Mouse (Mus musculus) A20 (cell line): ENCODE results near the gene Tmem106b.
A peak's percentile ranks its signal among the peaks of the same experiment; 100 is the strongest.

Source experiments
- DNase-seq: peaks from one replicate; pipeline ENCODE4 v3.0.0-alpha.2; 2011; ENCODE audit warnings: low read depth, low spot score

Gene Tmem106b

DNA sequence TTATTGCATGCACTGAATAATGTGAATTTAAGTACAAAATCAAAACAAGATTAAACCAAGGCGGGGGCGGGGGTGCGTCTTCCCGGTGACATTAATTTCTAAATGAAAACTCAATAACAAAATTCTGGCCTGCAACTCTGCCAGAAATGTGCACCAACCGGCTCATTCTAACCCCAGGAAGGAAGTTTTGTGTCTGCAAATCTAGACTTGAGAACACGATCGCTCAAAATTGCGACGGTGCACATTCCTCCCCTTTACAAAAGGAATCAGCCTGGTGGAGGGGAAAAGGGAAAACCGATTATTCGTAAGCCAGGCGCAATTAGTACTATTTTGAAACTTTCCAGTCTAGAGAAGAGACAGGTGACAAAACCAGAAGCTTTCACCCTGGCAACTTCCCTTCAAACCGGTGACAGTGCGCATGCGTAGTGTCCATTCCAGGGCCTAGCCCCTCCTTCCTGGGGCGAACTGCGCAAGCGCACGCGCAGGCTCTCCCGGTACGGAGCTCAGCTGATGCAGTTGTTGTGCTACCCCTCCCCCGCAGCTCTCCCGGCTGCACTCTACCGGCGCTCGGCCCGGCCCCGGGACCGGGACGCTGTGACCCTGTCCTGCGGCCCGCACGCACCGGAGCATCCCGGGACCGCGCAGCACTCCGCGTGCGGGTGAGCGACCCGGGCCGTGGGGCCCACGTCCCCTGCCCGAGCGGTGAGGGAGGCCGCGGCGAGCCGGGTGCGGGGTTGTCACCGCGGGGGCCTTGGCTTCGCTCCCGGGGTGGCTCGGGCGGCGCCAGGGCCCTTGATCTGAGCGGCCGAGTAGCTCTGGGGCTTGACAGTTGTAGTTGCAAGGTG lies at the start of gene Tmem106b:
Gene Tmem106b (plus strand): TSS at position 458 of the 845 bp plus-strand sequence.
- peak; percentile 96 for DNase-seq

DNA sequence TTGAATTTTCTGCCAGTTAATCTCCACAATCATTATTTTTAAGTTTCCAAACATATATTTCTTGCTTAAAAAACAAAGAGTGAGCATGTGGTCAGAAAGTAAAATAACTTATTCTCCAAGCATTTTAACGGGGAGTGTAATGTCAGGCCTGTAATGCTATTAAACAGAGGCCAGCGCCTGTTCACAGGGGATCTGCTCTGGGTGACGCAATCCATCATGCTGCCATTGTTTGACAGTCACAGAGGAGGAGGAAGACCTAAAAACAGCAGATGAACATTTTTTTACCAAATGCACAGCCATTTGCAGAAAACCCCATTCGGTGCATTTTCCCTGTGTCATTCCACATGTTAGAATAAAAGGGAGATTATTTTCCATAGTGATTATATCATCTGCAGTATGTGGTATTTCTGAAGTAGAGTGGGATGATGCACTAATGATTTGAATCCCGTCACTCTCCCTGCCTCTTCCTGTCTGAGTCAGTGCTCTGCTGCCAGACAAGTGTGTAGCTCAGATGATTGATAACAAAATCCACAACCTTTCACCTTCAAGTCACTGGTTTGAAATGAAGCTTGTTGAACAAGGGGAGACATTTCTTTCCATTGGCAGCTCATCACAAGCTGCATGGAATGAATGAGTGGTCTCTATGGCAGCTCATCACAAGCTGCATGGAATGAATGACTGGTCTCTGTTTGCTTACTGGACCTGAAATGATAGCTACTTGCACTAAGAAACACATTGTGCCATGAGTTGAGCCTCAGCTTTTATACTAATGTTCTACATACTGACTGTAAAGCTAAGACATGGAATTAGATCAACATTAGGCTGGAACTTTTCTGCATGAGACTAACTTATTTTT lies 48.1 kb upstream of the Tmem106b start:
- DNase-seq: no peak

DNA sequence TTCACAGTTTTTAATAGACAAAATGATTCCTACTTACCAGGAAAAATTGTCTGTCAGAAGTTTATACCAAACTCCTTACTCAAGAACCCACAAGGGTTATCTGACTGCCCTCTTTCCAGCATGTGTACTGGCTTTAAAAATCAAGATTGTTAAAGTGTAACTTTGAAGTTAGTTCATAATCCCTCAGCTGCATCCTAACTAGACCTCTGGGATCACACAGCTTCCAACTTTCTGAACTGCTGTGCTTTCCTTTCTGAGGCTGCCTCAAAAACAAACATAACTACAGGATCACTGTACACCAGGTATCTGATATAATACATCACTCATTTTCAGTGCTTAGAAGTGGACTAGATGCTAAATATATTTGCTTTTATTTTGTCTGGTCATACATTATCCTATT lies 39.0 kb upstream of the Tmem106b start:
- DNase-seq: no peak

DNA sequence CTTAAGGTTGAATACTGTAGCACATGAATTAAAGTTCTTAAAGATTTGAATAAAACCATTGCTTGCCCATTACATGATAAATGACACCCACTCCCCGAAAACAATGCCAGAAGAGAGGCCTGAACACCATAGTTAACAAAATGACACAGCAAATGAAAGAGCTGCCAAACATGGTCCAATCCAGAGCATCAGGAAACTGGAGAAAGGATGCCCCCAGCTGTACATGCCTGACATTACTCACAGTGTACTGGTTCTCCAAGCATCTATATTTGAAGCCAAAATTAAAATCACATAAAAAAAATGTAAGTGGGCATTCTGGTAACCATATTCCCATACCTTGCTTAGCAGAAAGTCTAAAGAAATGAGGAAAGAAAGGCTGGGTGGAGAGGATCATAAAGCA lies 38.6 kb upstream of the Tmem106b start:
- DNase-seq: no peak

DNA sequence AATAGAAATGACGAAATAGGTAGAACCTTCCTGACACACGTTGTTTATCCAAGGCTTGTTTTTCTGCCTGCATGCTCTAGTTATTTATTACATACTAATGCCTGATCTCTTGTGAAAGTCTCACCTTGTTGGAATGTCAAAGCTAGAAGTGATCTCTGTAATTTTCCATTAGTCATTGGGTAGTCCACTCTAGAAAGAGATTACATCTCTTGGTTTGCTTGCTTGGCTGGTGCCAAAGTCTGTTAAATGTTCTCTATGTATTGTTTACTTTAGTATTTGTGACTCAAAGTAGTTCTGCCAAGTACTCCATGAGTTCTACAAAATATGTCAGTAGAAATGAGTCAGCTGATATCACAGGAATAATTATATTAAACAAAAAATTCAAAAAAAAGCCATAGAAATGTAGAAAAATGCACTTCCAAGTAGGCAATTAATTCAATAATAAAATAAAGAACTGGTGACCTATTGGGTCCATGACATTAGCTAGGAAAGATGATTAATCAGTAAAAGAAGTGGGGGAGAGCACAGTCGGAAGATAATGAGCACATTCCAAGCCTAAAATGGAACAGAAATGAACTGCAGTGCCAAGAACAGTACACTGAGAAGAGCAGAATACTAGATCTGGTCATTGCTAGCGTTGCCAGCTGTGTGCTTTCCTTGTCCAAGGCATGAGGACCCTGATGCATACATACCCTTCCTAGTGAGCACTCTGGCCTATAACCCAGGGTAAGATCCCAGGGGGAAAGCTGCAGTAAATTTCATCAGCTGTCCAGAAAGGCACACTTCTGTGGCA lies 17.0 kb upstream of the Tmem106b start:
- DNase-seq: no peak

DNA sequence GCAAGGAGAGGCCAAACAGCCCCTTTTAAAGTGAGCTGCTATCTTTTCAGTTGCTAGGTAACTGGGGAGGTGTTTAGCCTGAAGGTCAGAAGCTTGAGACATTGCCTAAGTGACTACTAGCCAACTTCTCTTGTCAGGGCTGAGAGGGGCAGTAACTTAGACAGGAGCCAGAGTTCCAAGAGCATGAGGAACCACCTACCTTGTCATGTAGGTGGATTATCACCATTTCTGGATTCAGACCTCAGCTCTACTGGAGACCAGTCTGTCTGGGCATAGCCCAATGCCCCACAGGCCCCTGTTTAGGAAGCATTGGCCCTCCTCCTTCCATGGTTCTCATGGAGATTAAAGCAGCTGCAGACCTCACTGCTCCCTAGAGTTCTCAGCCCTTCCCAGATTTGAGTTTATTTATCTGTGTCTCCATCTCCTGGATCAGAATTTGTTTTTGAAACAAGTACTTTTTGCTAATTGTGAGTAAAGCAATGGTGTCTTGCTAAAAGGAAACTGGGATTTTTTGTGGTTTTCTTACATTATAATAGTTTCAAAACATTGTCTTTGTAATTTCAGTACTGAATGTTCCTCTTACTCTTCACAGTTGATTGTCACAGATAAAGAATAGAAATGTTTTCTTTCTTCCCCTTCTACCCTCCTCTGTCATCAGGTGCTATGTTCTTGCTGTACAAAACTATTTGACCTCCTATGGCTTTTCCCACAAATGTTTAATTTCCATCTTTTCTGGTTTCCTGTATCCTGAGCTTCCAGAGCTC lies 8.1 kb upstream of the Tmem106b start:
- peak; percentile 14 for DNase-seq

DNA sequence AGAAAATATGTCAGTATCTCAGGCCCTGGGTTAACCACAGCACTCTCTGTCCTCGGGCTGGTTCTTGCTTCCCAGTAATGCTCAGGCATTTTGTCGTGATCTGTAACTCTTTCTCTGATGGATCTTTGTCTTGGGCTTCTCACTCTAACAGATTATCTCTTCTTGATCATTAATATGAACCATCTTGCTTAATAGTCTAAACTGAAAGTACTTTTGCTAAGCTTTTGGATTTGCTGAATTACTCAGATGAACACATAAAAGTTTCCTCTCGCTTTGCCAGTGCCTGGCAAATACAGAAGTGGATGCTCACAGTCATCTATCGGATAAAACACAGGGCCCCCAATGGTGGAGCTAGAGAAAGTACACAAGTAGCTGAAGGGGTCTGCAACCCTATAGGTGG lies 7.5 kb upstream of the Tmem106b start:
- DNase-seq: no peak

DNA sequence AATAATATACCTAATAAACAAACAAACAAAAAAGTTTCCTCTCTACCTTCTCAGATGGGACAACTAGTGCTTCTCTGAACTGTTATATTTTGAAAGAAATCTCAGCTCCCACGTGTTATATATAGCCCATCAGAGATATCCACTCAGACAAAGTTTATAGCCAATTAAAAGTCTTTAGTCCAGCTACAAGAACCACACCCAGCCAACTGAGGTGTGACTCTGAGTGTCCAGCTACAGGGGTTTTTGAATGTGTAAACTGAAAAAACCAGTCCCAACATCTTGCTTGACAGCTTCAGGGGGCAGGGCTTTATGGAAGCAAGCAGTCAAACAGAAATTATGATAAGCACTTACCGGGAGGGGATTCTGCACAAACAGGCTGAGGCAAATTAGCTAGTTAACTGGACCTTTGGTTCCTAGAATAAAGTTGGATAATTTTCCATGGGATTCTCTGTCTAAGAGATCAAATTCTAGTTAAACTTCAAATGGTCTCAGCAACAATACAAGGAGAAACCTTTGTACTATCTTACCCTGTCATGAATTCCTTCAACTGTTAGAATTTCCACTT lies 6.8 kb upstream of the Tmem106b start:
- no peak for DNase-seq

DNA sequence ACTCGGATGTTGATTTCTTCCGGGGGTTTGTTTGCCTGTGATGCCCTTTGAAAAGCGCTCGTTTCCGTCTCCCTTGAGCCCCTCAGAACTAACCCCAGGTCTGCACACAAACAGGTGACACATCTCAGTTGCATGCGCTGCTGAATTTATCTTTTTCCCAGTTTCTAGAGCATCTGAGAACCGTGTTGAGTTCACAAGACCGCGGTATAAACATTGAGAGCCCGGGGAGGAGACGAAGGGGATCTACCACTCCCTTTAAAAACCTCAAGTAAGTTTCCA lies 527 bp downstream of the Tmem106b start:
- DNase-seq: no peak

DNA sequence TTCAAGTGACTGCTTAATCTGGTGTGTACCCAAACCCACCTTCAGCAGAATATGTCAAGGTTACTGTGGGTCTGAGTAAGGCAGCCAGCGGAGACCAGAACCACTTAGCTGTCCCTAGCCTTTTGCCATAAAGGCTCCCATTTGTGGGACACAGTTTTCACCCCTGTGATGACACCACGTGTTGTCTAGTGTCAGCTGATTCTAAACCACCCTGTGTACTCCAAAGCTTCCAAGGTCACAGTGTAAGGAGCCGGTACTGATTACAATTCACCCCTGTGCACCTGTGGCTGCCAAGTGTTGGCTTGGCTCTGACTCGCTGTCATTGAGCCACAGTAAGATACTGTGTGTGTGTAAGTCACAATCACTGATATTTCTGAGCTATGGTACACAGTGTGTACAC lies 926 bp downstream of the Tmem106b start:
- DNase-seq: peak; percentile 46

DNA sequence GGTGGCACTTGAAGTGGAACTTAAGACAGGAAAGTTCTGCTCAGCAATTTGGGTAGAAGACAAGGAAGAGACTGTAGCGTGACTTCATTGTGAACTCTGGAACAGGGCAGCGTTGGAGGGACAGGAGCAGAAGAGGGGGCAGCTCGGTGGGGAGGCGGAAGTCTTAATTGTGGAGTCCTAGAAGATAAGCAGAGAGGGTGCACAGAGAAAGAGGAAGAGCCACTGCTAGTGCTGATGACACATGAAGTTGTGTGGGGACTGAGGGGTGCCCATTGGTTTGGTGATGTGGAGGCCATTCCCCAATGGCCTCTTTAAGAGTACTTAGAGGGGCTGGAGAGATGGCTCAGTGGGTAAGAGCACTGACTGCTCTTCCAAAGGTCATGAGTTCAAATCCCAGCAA lies 3.5 kb downstream of the Tmem106b start:
- no peak for DNase-seq

DNA sequence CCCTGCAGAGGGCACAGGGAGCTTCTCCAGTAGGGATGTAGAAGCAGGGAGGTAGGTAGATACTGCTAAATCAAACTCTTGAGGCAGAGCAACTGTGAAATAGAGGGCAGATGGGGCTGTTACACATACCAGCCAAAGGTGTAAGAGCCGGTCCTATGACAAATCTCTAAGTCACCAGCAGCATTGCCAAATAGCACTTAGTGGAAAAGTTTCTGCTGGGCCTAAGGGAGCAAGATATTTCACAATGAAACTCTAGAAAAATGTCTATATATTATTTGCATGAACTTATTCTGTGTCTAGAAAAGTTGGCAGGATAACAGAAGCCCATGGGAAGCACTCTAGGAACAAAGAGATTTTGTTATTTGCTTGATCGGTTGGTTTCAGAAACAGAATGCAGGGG lies 4.3 kb downstream of the Tmem106b start:
- DNase-seq: no peak

DNA sequence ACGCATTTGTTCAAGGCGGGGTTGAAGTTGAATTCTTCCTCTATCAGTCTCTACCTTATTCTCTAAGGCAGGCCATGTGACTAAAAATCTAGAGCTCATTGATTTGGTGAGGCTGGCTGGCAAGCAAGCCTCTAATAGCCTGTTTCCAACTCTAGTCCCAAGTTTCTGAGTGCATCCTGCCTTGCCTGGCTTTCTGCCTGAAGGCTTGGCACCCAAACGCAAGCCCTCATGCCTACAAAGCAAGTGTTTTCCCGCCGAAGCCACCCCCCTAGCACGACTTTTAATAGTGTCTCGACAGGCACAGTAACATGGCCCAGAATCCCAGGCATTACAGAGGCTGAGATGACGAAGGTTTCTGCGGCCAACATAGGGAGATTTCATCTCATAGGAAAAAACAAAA lies 13.3 kb downstream of the Tmem106b start:
- DNase-seq: no peak

DNA sequence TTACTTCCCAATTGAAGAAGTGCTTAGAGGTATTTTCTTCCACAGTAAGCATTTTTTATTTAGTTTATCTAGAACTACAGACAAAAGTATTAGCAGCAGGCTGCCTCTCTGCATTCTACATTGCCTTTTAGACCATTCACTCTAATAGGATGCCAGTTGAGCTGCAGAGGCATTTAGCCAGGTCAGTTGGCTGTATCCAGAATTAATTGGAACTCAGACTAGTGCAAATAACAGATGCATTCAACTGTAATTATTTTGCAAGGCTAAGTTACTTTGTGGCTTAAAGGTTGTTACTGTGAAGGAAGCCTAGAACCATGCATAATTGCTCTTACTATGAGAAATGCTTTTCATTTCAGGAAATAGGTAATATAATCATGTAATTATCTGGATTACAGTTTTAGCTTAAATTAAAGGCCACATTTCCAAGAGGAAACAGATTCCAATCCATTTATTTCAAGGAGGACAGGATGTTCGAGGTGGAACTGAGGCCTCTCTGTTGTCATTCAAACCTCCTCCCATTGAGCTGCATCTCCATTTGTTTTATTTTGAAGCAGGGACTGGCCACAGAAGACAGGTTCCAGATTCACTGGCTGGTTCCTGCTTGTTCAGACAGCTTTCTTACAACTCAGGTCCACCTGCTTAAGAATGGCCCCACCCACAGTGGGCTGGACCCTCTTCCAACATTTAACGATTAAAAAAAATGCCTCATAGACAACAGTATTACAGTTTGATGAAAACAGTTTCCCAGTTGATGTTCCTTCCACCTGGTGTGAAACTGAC lies 27.3 kb downstream of the Tmem106b start:
- no peak for DNase-seq

DNA sequence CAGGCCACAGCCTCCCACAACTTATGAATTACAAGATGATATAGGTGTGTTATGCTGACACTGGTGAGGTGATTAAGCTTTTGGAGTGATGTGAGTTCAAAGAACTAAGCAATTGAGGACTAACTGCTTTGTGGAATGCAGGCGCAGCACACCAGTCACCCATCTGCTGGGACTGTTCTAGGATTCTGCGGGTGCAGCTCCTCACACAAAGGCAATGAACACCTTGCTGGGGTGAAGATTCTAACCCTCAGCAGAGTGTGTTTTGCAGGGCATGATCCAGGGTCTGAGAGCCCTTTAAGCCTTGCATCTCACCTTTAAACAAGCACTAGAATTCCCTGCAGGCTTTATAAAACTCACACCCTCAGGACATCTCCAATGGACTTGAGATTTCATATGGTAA lies 30.6 kb downstream of the Tmem106b start:
- DNase-seq: no peak

DNA sequence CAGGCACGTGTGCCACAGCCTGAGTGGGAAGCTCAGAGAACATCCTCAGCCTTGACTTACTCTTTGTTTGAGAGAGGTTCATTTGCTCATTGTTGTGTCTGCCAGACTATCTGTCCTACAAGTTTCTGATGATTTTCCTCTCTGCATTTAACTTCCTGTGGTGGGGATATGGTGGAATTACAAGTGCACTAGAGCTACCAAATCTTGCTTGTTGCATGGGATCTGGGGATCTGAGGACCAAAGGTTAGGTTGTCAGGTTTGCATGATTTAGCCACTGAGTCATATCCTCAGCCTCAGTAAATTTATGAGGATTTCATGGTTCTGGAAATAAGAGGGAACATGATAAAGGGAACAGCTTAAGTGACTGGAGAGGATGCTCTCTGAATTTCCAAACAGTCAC lies 39.1 kb downstream of the Tmem106b start:
- no peak for DNase-seq

DNA sequence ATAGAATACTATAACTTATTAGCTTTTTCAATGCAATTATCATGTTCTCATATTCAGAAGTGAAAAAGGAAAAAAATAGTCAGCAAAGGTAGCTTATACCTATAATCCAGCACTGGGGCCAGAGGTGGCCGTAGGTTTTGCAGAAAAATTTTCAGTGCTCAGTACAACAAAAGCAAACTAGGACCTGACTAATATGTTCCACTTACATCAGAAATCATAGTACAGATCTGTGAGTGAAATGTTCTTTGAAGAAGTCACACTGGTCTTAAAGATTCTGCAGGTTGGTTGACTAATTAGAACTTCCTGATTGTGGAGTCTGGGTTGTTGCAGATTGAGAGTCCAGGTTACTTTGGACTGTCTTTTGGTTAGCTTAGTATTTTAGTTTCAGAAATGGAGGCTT lies 67.7 kb downstream of the Tmem106b start:
- no peak for DNase-seq
